Mouse (Mus musculus) CH12.LX (cell line): Measurements from ENCODE around the gene Depdc7.

Experiments used
- CTCF ChIP-seq, 2 experiments: IDR thresholded peaks in 1 of 2; conservative IDR thresholded peaks in 1 of 2; 2 replicates each; pipeline ENCODE4 v1.5.1; 2011 to 2012; ENCODE audit warnings: low read depth in 2 of 2, low read length in 2 of 2, improper control_type of control experiment in 1 of 2, inconsistent platforms in 1 of 2, mild to moderate bottlenecking in 1 of 2, moderate library complexity in 1 of 2
- EP300 ChIP-seq: IDR thresholded peaks from 2 replicates; pipeline ENCODE4 v1.6.1; 2011; ENCODE audit warnings: low read length, improper control_type of control experiment
- GABPA ChIP-seq: IDR thresholded peaks from 2 replicates; pipeline ENCODE4 v1.6.1; 2012; ENCODE audit warnings: low read depth, low read length, improper control_type of control experiment, inconsistent platforms; ENCODE audit not compliant: insufficient replicate concordance
- JUN ChIP-seq: IDR thresholded peaks from 2 replicates; pipeline ENCODE4 v1.6.1; 2011; ENCODE audit warnings: low read depth, mild to moderate bottlenecking, low read length, improper control_type of control experiment, moderate library complexity; ENCODE audit not compliant: insufficient read depth
- MAFK ChIP-seq: IDR thresholded peaks from 2 replicates; pipeline ENCODE4 v1.6.1; 2011; ENCODE audit warnings: low read length, improper control_type of control experiment; ENCODE audit not compliant: insufficient replicate concordance
- MAX ChIP-seq: IDR thresholded peaks from 2 replicates; pipeline ENCODE4 v1.6.1; 2011; ENCODE audit warnings: low read length, improper control_type of control experiment
- MAZ ChIP-seq: IDR thresholded peaks from 2 replicates; pipeline ENCODE4 v1.6.1; 2012; ENCODE audit warnings: low read depth, mild to moderate bottlenecking, inconsistent platforms, low read length, improper control_type of control experiment, moderate library complexity
- MXI1 ChIP-seq: IDR thresholded peaks from 2 replicates; pipeline ENCODE4 v1.6.1; 2011; ENCODE audit warnings: mild to moderate bottlenecking, low read depth, low read length, improper control_type of control experiment
- POLR2A ChIP-seq: IDR thresholded peaks from 2 replicates; pipeline ENCODE4 v1.6.1; 2011; ENCODE audit warnings: low read depth, mild to moderate bottlenecking, improper control_type of control experiment, low read length
- POLR2AphosphoS2 ChIP-seq: IDR thresholded peaks from 2 replicates; pipeline ENCODE4 v1.6.1; 2011; ENCODE audit warnings: low read depth, low read length, improper control_type of control experiment
- SMC3 ChIP-seq: IDR thresholded peaks from 2 replicates; pipeline ENCODE4 v1.6.1; 2011; ENCODE audit warnings: low read depth, low read length, improper control_type of control experiment
- UBTF ChIP-seq: IDR thresholded peaks from 2 replicates; pipeline ENCODE4 v1.6.1; 2012; ENCODE audit warnings: low read depth, mild to moderate bottlenecking, inconsistent platforms, low read length, improper control_type of control experiment, moderate library complexity
- USF2 ChIP-seq: conservative IDR thresholded peaks from 2 replicates; pipeline ENCODE4 v1.6.1; 2011; ENCODE audit warnings: low read depth, low read length, improper control_type of control experiment

GRCm38 (mm10) chr2:104692551-104692950, 50.1 kb downstream of the Depdc7 start:
- TF ChIP-seq CTCF (conservative IDR thresholded peaks at IDR 0.05 in 1 of 2, IDR thresholded peaks at IDR 0.05 in 1 of 2; ENCODE audit: low read depth in 2 of 2, low read length in 2 of 2) = no peak
- TF ChIP-seq MAX = no peak
- no peak for TF ChIP-seq MAFK
- no peak for TF ChIP-seq POLR2A
- no peak for TF ChIP-seq UBTF
- no peak for TF ChIP-seq MAZ
- no peak for TF ChIP-seq MXI1
- no peak for TF ChIP-seq SMC3
- no peak for TF ChIP-seq EP300
- no peak for TF ChIP-seq JUN
- no peak for TF ChIP-seq USF2
- no peak for TF ChIP-seq GABPA
- no peak for TF ChIP-seq POLR2AphosphoS2
